8 mouse cellular contexts compared by ENCODE assay signal in genomic region chr2:128284822-128285421, GRCm38 (mm10).
A peak's percentile ranks its signal among the peaks of the same experiment; 100 is the strongest.
DNase-seq lines count a peak whose midpoint lies in the region; ATAC-seq and TF ChIP-seq lines count a peak whose summit lies in the region.

No protein-coding gene starts in this region.

- peak; percentile 61 for ATAC-seq in forebrain, embryonic 13.5 days
- no peak for ATAC-seq in forebrain, embryonic 11.5 days (replicated peaks; ENCODE audit: low FRiP score)
- peak; percentile 56 for ATAC-seq in kidney, embryonic 14.5 days (ENCODE audit: low FRiP score, low TSS enrichment)
- peak; percentile 85 for ATAC-seq in limb, embryonic 14.5 days (ENCODE audit: low FRiP score, low read depth)

- TF ChIP-seq POLR2A in limb, embryonic 14.5 days (IDR thresholded peaks at IDR 0.05; ENCODE audit: borderline replicate concordance, extremely low read depth, insufficient read depth, insufficient read length) = no peak

- H3K4me1 ChIP-seq in forebrain, embryonic 13.5 days = peaks cover 68% of the 10 kb centered on the region
- peaks cover 18% of the 10 kb centered on the region for H3K4me1 ChIP-seq in forebrain, embryonic 11.5 days (replicated peaks; ENCODE audit: control insufficient read depth, insufficient read depth, low read length)
- 0 out of 2 replicates have a peak, but pooled peaks cover 2% of the 10 kb centered on the region for H3K4me1 ChIP-seq in kidney, embryonic 14.5 days (ENCODE audit: control insufficient read depth, insufficient read depth, low read length)
- peaks cover 10% of the 10 kb centered on the region; the same call in 1 of the 2 replicates for H3K4me1 ChIP-seq in limb, embryonic 14.5 days (ENCODE audit: control insufficient read depth, insufficient read depth, low read length)

- WGBS in forebrain, embryonic 13.5 days = 48% methylated on average over 7 of the region's 7 CpGs
- WGBS in forebrain, embryonic 11.5 days = 77% methylated on average over 7 of the region's 7 CpGs
- 56% methylated on average over 7 of the region's 7 CpGs for WGBS in kidney, embryonic 14.5 days
- 43% methylated on average over 7 of the region's 7 CpGs for WGBS in limb, embryonic 14.5 days

- no peaks in the 10 kb centered on the region for H3K9me3 ChIP-seq in forebrain, embryonic 13.5 days (replicated peaks)
- H3K9me3 ChIP-seq in forebrain, embryonic 11.5 days (ENCODE audit: control insufficient read depth, low read length) = no peaks in the 10 kb centered on the region
- H3K9me3 ChIP-seq in kidney, embryonic 14.5 days (ENCODE audit: control insufficient read depth, low read length) = no peaks in the 10 kb centered on the region
- no peaks in the 10 kb centered on the region for H3K9me3 ChIP-seq in limb, embryonic 14.5 days (ENCODE audit: control insufficient read depth, low read length)

- H3K9ac ChIP-seq in forebrain, embryonic 13.5 days = no peak overlapping the region
- no peak overlapping the region for H3K9ac ChIP-seq in forebrain, embryonic 11.5 days (ENCODE audit: low read length)
- no peak overlapping the region for H3K9ac ChIP-seq in kidney, embryonic 14.5 days (ENCODE audit: low read depth, low read length)
- no peak overlapping the region for H3K9ac ChIP-seq in limb, embryonic 14.5 days (ENCODE audit: low read depth, low read length, severe bottlenecking)

- DNase-seq in forebrain, embryonic 11.5 days (ENCODE audit: low spot score) = no peak
- peak; percentile 79 to 86 for DNase-seq in cerebellum, postnatal 10 days
- DNase-seq in heart, adult 18-20 months = peak; percentile 94
- peak; percentile 84 for DNase-seq in limb, embryonic 14.5 days (ENCODE audit: low spot score)
- DNase-seq in ovary, adult 18-20 months (ENCODE audit: low spot score) = peak; percentile 74
- DNase-seq in spleen, postnatal 14 days (ENCODE audit: low spot score in 2 of 2) = no peak

- peak overlapping the region; percentile 16; the same call in 1 of the 2 replicates for H3K27ac ChIP-seq in forebrain, embryonic 13.5 days
- H3K27ac ChIP-seq in forebrain, embryonic 11.5 days (ENCODE audit: low read depth, low read length) = no peak overlapping the region
- no peak overlapping the region for H3K27ac ChIP-seq in kidney, embryonic 14.5 days (ENCODE audit: low read depth, low read length)
- no peak overlapping the region for H3K27ac ChIP-seq in limb, embryonic 14.5 days (replicated peaks; ENCODE audit: low read depth, low read length)

- H3K4me2 ChIP-seq in forebrain, embryonic 13.5 days = no peak overlapping the region
- no peak overlapping the region for H3K4me2 ChIP-seq in forebrain, embryonic 11.5 days (ENCODE audit: low read depth, low read length, severe bottlenecking)
- no peak overlapping the region for H3K4me2 ChIP-seq in kidney, embryonic 14.5 days (replicated peaks; ENCODE audit: low read depth, low read length)
- no peak overlapping the region for H3K4me2 ChIP-seq in limb, embryonic 14.5 days (replicated peaks; ENCODE audit: low read depth, low read length, severe bottlenecking)

- no peaks in the 10 kb centered on the region for H3K27me3 ChIP-seq in forebrain, embryonic 13.5 days
- no peaks in the 10 kb centered on the region for H3K27me3 ChIP-seq in forebrain, embryonic 11.5 days (ENCODE audit: control insufficient read depth, insufficient read depth, low read length)
- H3K27me3 ChIP-seq in kidney, embryonic 14.5 days (ENCODE audit: control insufficient read depth, insufficient read depth, low read length) = no peaks in the 10 kb centered on the region; the same call in 1 of the 2 replicates
- H3K27me3 ChIP-seq in limb, embryonic 14.5 days (ENCODE audit: control insufficient read depth, insufficient read depth, low read length) = no peaks in the 10 kb centered on the region

- H3K36me3 ChIP-seq in forebrain, embryonic 13.5 days (ENCODE audit: poor library complexity, severe bottlenecking) = no peaks in the 10 kb centered on the region
- H3K36me3 ChIP-seq in forebrain, embryonic 11.5 days (ENCODE audit: control insufficient read depth, insufficient read depth, low read length) = no peaks in the 10 kb centered on the region
- H3K36me3 ChIP-seq in kidney, embryonic 14.5 days (ENCODE audit: control insufficient read depth, insufficient read depth, low read length) = no peaks in the 10 kb centered on the region
- no peaks in the 10 kb centered on the region for H3K36me3 ChIP-seq in limb, embryonic 14.5 days (ENCODE audit: control insufficient read depth, insufficient read depth, low read length)

- H3K4me3 ChIP-seq in forebrain, embryonic 13.5 days = no peak overlapping the region
- H3K4me3 ChIP-seq in forebrain, embryonic 11.5 days (ENCODE audit: low read depth, low read length) = no peak overlapping the region
- no peak overlapping the region for H3K4me3 ChIP-seq in kidney, embryonic 14.5 days (ENCODE audit: low read length)
- H3K4me3 ChIP-seq in limb, embryonic 14.5 days (replicated peaks; ENCODE audit: low read length) = no peak overlapping the region

Comparison
In these comparisons a context has a peak if more than half of its experiments do, and no peak if none do; other contexts are left out.
1. DNase-seq: peak in cerebellum, postnatal 10 days (2 of 2), heart, adult 18-20 months (2 of 2), limb, embryonic 14.5 days (single experiment) and ovary, adult 18-20 months (single experiment); none in forebrain, embryonic 11.5 days (single experiment) and spleen, postnatal 14 days (0 of 2).